Comparison of ENCODE assay signal across 19 mouse cellular contexts in the genomic region with DNA sequence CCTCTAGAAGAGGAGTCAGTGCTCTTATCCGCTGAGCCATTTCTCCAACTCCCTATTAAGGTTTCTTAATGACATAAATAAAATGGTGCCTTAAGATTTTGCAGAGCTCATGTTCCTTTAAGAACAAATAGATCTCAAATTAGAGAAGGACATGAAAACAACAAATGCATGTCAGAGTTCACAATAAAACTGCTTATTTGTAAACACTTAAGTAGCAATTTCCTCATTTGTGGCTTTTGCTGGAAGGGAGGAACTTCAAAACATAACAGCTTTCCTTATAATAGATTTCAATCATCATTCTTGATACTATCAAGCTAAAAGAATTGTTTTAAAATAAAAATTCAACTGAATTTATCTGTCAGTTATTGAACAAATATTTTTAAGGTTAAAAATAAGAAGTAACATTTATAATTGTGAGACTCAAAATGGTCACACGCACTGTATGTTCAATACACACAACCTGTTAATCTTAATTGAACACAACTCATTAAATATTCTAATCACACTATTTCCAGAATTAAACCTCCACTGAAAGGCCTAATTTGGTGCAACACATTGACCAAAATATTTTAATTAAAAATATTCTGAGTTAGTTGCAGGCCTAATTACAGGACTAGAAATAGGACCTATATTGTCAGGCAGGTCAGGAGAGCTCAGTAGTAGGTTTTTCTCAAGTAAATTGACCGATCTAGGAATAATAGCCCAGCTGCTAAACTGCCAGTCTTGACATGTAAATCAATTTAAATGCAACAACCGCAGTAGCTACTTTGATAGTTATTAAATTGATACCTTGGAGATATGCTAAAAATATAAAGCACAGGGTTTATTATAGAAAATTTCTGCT.
"Had no signal": no experiment of that assay in that cellular context is flagged by ENCODE, and none has a peak within 500 bp of the region (broad histone marks: within the 10 kb centered on the region; RNA-seq: fewer than 3 reads in every experiment).

No protein-coding gene starts in this region.

- H3K36me3 ChIP-seq: limb, embryonic 12.5 days; limb, embryonic 15.5 days; neural tube, embryonic 12.5 days; neural tube, embryonic 15.5 days had no signal

- H3K27me3 ChIP-seq: limb, embryonic 12.5 days; limb, embryonic 15.5 days; neural tube, embryonic 12.5 days; neural tube, embryonic 15.5 days had no signal

- DNase-seq: kidney, adult 18-20 months; kidney, adult 9 months; kidney, postnatal 14 days; kidney, postnatal 4 days; left cerebral cortex, postnatal 4 days; liver, postnatal 0 days; lung, embryonic 14.5 days; lung, postnatal 10 days; lung, postnatal 4 days; midbrain, embryonic 14.5 days; thymus, adult 18-20 months; thymus, postnatal 14 days; thymus, postnatal 4 days had no signal

- ATAC-seq: liver, postnatal 0 days had no signal

- H3K4me2 ChIP-seq: limb, embryonic 12.5 days; limb, embryonic 15.5 days; liver, embryonic 11.5 days; lung, embryonic 14.5 days; neural tube, embryonic 12.5 days; neural tube, embryonic 15.5 days had no signal

- H3K9ac ChIP-seq: limb, embryonic 12.5 days; limb, embryonic 15.5 days; liver, embryonic 14.5 days; liver, postnatal 0 days; lung, embryonic 14.5 days; neural tube, embryonic 12.5 days; neural tube, embryonic 15.5 days had no signal

- H3K27ac ChIP-seq: limb, embryonic 12.5 days; limb, embryonic 15.5 days; liver, embryonic 14.5 days; neural tube, embryonic 12.5 days; neural tube, embryonic 15.5 days had no signal

- H3K4me3 ChIP-seq: limb, embryonic 12.5 days; limb, embryonic 15.5 days; neural tube, embryonic 12.5 days; neural tube, embryonic 15.5 days had no signal

- H3K9me3 ChIP-seq: limb, embryonic 12.5 days; limb, embryonic 15.5 days; neural tube, embryonic 12.5 days; neural tube, embryonic 15.5 days had no signal

- H3K4me1 ChIP-seq: limb, embryonic 15.5 days; neural tube, embryonic 12.5 days; neural tube, embryonic 15.5 days had no signal
